Mouse (Mus musculus) stomach, adult 2 months (tissue): Measurements from ENCODE around the gene Hrasls. TPM values are rescaled to one million over a fixed set of nuclear protein-coding genes. Genes with fewer than 3 reads are reported as not detected.

Experiments used
- polyA plus RNA-seq: library from polyadenylated mRNA; depleted of rRNA; stranded (reverse); fragments of >200 nt; gene quantifications from 2 replicates; pipeline ENCODE4 v1.2.3, GENCODE M21; 2012; rRNA removed

Hrasls gene
- 0.31 and 0.62 TPM in 2 replicates for polyA plus RNA-seq

DNA sequence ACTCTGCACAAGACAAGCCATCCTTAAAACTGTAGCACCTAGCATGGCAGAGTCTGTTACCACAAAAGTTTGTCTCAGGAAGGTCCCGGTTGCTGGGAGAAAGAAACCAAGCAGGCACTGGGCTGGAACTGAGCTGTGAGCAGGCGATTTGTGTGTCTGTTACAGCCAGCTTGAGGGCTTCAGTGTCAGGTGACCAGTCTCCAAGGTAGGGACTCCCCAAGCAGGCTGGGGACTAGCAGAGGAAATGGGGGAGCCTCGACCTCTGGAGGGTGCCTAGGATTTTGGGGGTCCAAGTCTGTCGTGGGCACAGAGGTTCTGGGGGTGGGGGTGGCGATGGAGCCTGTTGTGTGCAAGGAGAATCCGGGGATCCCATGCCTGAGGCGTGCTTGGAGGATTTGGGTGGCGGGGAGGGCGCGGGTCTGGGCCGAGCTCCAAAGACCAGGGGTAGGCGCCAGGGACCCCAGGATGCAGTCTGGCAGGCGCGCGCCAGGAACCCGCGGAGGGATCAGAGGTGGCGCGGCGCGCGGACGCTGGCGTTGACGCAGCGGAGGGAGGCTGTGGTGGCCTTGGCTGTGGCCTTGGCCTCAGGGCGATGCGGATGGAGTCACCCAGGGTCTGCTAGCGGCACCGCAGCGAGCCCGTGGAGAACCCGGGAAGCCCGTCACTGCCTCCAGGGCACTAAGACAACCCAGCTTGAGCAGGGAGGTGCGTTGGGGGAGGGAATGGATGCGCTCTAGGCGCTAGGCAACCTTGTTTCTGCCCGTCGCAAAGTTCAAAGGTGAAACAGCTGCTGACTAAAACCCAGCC, at the start of gene Hrasls:
Gene Hrasls (plus strand): TSS at position 91 of the 807 bp plus-strand sequence.

Other genes with a start within 250 kb of the Hrasls start
- 0.14 and 0.20 TPM in 2 replicates for gene Atp13a5, start 169.0 kb downstream of the Hrasls start, polyA plus RNA-seq